Mouse (Mus musculus) bone marrow macrophage, adult 2 months (primary cell): ENCODE results near the gene Eif4g3.

Experiments
- CTCF ChIP-seq: IDR thresholded peaks from 2 replicates; pipeline ENCODE4 v1.5.1; 2012; ENCODE audit warnings: low read depth, mild to moderate bottlenecking, low read length, moderate library complexity
- POLR2A ChIP-seq: IDR thresholded peaks from 2 replicates; pipeline ENCODE4 v1.6.1; 2012; ENCODE audit warnings: mild to moderate bottlenecking, low read depth, low read length, borderline replicate concordance

DNA sequence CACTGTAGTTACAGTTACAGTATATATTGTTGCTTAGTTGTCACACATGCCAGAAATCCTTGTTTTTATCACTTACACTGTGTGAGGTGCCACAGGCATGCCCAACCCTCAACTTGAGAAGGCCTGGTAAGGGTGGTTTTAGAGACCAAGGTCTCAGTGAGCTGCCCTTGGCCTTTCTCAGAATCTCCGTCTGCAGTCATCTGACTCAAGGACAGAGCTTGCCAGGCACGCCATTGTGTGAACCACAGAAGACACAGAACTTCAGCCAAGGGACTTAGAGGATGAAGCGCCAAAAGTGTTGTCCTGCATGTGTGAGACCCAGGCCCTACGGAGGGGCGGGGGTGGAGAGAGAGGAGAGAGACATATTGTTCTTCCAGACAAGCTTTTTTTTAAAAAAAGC lies 217.3 kb downstream of the Eif4g3 start:
- TF ChIP-seq CTCF (no peak), POLR2A (no peak)
